Mouse (Mus musculus) embryonic facial prominence, embryonic 11.5 days (tissue): ENCODE data around the gene Usp37. TPM values are rescaled to one million over a fixed set of nuclear protein-coding genes. Genes with fewer than 3 reads are reported as not detected.
"Not testable (repeated sequence)": the region's sequence is repeated elsewhere in the genome, so short reads cannot be mapped to it uniquely, and the experiment has no call there.

ENCODE experiments used
- ATAC-seq: fragments of 200-750 bp; cut with Nextera tagmentation; replicated peaks from 2 replicates; pipeline ENCODE4 v1.8.0; 2017; ENCODE audit warnings: low read depth; ENCODE audit not compliant: insufficient number of reproducible peaks, low FRiP score, low TSS enrichment
- DNase-seq: peaks from one replicate; pipeline ENCODE4 v3.0.0-alpha.2; 2015; ENCODE audit warnings: low spot score
- H3K27ac ChIP-seq: fragments of 300-500 bp; sonication (generic); replicated peaks from 2 replicates; pipeline ENCODE4 v1.5.1; 2014; ENCODE audit warnings: mild to moderate bottlenecking, low read depth, low read length, control low read depth
- H3K27me3 ChIP-seq: fragments of 300-500 bp; sonication (generic); 2 replicates; pipeline ENCODE4 v1.6.1; 2014; ENCODE audit warnings: mild to moderate bottlenecking, low read length, moderate library complexity, mixed read lengths; ENCODE audit not compliant: control insufficient read depth, insufficient read depth
- H3K36me3 ChIP-seq: fragments of 300-500 bp; sonication (generic); replicated peaks from 2 replicates; pipeline ENCODE4 v1.6.1; 2014; ENCODE audit warnings: low read depth, mild to moderate bottlenecking, low read length, moderate library complexity, mixed read lengths; ENCODE audit not compliant: control insufficient read depth, insufficient read depth
- H3K4me1 ChIP-seq: fragments of 300-500 bp; sonication (generic); 2 replicates; pipeline ENCODE4 v1.6.1; 2014; ENCODE audit warnings: low read length, mixed read lengths; ENCODE audit not compliant: control insufficient read depth, insufficient read depth
- H3K4me2 ChIP-seq: fragments of 300-500 bp; sonication (generic); 2 replicates; pipeline ENCODE4 v1.6.1; 2014; ENCODE audit warnings: low read depth, mild to moderate bottlenecking, control low read depth, low read length, moderate library complexity
- H3K4me3 ChIP-seq: fragments of 300-500 bp; sonication (generic); 2 replicates; pipeline ENCODE4 v1.5.1; 2014; ENCODE audit warnings: low read depth, low read length, control low read depth
- H3K9ac ChIP-seq: fragments of 300-500 bp; sonication (generic); replicated peaks from 2 replicates; pipeline ENCODE4 v1.6.1; 2014; ENCODE audit warnings: mild to moderate bottlenecking, control low read depth, low read length
- H3K9me3 ChIP-seq: fragments of 300-500 bp; sonication (generic); replicated peaks from 2 replicates; pipeline ENCODE4 v1.6.1; 2016; ENCODE audit warnings: mild to moderate bottlenecking, low read length, inconsistent platforms, mixed read lengths; ENCODE audit not compliant: control insufficient read depth
- WGBS: fragments of 180-500 bp; shearing (Covaris S2); extraction: QIAGEN DNeasy Blood & Tissue Kit; methylation state at CpG from one replicate; pipeline ENCODE4 v1.1.7; 2014; 5-methylcytosine and 5-hydroxymethylcytosine counted together
- polyA plus RNA-seq: library from polyadenylated mRNA; unstranded; fragments of >200 nt; fragmentation: Nextera tagmentation; extraction: Ambion mirVana; gene quantifications from 2 replicates; pipeline ENCODE4 v1.2.1, GENCODE M21; 2014

Gene Usp37
- polyA plus RNA-seq, 1 experiment from 2014 or later: 46.5 TPM

DNA sequence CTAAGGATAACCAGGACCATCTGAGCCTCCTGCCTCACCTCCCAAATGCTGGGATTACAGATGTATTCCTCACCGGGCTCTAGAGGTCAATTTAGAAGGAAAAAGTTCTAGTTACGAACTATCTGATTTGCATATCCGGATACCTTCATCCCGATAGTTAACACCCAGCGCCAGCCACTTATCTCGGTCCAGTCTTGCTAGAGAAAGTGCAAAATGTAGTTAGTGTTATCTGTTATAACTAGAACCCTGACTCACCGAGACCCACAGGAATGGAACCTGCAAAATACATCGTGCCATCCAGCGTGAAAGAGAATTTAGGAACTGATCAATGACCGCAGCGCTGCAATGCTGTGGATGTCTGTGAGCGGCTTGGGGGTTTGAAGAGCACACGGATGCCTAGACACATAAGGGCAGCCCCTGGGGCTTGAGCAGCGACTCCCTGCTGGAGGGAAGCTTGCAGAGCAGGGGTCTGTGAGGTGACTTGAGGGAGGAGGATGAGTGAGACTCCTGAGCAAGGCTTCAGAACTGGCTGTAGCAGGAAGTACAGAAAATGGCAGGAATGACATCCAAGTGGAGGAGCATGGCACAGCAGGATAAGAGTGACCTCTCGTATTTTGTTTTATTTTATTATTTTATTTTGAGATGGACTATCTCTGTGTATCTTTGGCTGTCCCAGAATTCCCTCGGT lies 142.9 kb downstream of the Usp37 start:
- H3K9ac ChIP-seq: no peak overlapping the region
- WGBS: 53% methylated on average over 16 of the region's 16 CpGs
- H3K27me3 ChIP-seq: no peaks in the 10 kb centered on the region
- no peak for ATAC-seq
- H3K4me1 ChIP-seq: no peaks in the 10 kb centered on the region
- H3K4me2 ChIP-seq: no peak overlapping the region
- no peak for DNase-seq
- H3K4me3 ChIP-seq: no peak overlapping the region
- H3K27ac ChIP-seq: no peak overlapping the region
- no peaks in the 10 kb centered on the region for H3K9me3 ChIP-seq
- no peaks in the 10 kb centered on the region for H3K36me3 ChIP-seq

- Histone ChIP-seq H3K4me2 (no peak overlapping the region), H3K27me3 (no peaks in the 10 kb centered on the region)
- WGBS: 74% methylated on average over 3 of the region's 3 CpGs
Observed at GRCm38 (mm10) chr1:74400531-74400930, 143.6 kb downstream of the Usp37 start.

DNA sequence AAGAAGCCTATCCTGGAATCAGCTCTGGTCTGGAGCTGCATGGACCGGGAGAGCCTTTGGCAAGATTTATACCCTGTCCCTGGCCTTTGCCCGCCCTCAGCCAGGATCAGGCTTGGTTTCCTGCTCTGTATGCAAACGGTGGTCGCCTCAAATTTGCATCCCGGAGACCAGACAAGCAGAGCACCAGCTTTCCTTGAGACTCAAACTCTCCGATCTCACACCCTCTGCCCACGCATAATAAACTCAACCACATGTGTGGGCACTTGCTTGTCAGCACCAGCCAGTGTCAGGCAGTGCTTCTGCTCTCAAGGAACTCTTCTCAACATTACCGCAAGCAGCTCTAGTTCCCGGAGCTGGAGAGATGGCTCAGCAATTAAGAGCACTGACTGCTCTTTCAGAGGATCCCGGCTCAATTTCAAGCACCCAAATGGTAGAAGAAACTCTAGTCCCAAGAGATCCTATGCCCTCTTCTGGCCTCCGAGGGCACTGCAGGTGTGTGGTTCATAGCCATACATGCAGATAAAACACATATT lies 146.1 kb downstream of the Usp37 start:
- peak overlapping the region; percentile 58 for H3K9ac ChIP-seq
- ATAC-seq (peak; percentile 57), DNase-seq (peak; percentile 75)
- H3K4me3 ChIP-seq: peak overlapping the region; percentile 22
- 0 out of 2 replicates have a peak overlapping the region, but pooled peaks have one; percentile 57 for H3K27ac ChIP-seq
- no peaks in the 10 kb centered on the region for H3K9me3 ChIP-seq
- WGBS: 6% methylated on average over 11 of the region's 11 CpGs
- peaks cover 8% of the 10 kb centered on the region for H3K36me3 ChIP-seq
- H3K27me3 ChIP-seq: no peaks in the 10 kb centered on the region
- peak overlapping the region; percentile 64 for H3K4me2 ChIP-seq
- no peaks in the 10 kb centered on the region for H3K4me1 ChIP-seq

More at GRCm38 (mm10) chr1:74400531-74400930, 143.6 kb downstream of the Usp37 start:
- H3K4me1 ChIP-seq: no peaks in the 10 kb centered on the region
- DNase-seq: no peak
- H3K36me3 ChIP-seq: no peaks in the 10 kb centered on the region
- no peaks in the 10 kb centered on the region for H3K9me3 ChIP-seq
- ATAC-seq: no peak
- H3K9ac ChIP-seq: no peak overlapping the region
- H3K27ac ChIP-seq: no peak overlapping the region
- H3K4me3 ChIP-seq: no peak overlapping the region

DNA sequence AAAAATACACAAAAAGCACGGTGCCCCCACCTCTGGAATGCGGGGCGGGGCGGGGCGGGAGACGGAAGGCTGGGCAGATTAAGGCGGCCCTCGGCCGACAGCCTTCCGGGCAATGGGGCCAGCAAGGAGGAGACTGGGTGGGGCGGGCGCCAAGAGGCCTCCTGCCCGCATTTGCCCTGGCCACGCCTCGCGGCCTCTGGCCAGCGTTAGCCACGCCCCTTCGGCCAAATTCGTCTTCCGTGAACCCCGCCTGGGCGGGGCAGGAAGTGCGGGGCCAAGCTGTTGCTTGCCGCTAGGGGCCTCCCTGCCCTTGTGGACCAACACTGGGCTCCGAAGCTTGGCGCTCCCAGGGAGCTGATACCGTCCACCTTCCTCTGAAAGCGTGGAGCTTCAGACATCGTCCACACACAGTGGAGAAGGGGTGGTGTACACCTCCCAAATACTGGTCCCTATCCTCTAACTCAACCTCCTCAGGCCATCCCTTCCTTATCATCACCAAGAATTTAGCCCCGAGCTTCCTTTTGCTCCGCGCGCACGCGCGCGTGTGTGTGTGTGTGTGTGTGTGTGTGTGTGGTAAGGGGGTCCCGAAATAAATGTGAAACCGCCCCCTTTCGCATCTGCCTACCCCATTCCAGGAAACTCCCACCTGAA lies 146.7 kb downstream of the Usp37 start:
- peak overlapping the region; percentile 22 for H3K4me3 ChIP-seq
- WGBS: under 1% methylated on average over 41 of the region's 41 CpGs
- DNase-seq (peak; percentile 98), ATAC-seq (peak; percentile 89)
- no peaks in the 10 kb centered on the region for H3K27me3 ChIP-seq
- H3K9me3 ChIP-seq: no peaks in the 10 kb centered on the region
- no peaks in the 10 kb centered on the region for H3K4me1 ChIP-seq
- peak overlapping the region; percentile 58 for H3K9ac ChIP-seq
- peaks cover 8% of the 10 kb centered on the region for H3K36me3 ChIP-seq
- peak overlapping the region; percentile 64 for H3K4me2 ChIP-seq
- 0 out of 2 replicates have a peak overlapping the region, but pooled peaks have one; percentile 57 for H3K27ac ChIP-seq

GRCm38 (mm10) chr1:74396456-74397222 lies 147.4 kb downstream of the Usp37 start:
- H3K27me3 ChIP-seq, H3K27ac ChIP-seq, ATAC-seq, H3K9ac ChIP-seq, H3K4me1 ChIP-seq, H3K36me3 ChIP-seq, H3K9me3 ChIP-seq: not testable (repeated sequence)
- peak overlapping the region; percentile 22; the same call in 1 of the 2 replicates for H3K4me3 ChIP-seq
- peak; percentile 30 for DNase-seq
- H3K4me2 ChIP-seq: peak overlapping the region; percentile 64
- WGBS: 5% methylated on average over 11 of the region's 12 CpGs

DNA sequence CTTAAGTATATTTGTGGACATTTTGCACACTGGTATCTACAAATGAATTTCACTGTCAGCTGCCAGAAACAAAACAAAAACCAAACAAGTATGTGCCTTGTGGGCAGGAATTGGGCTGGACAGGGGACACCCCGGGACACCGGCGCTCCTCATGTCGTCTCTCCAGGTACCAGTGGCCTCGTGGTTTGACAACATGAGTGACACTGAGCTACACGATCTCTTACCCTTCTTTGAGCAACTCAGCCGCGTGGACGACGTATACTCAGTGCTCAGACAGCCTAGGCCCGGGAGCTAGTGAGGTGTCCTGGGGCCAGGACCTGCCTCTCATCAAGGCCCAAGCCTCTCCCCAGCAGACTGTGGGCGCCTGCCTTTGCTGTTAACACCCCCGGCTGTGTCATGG lies 148.8 kb downstream of the Usp37 start:
- H3K27ac ChIP-seq: no peak overlapping the region
- H3K4me1 ChIP-seq: no peaks in the 10 kb centered on the region
- H3K4me2 ChIP-seq: no peak overlapping the region
- no peaks in the 10 kb centered on the region for H3K27me3 ChIP-seq
- whole genome bisulfite sequencing: 83% methylated on average over 13 of the region's 13 CpGs
- ATAC-seq (no peak), DNase-seq (no peak)
- H3K4me3 ChIP-seq: no peak overlapping the region
- H3K9ac ChIP-seq: no peak overlapping the region
- H3K36me3 ChIP-seq: peaks cover 8% of the 10 kb centered on the region
- H3K9me3 ChIP-seq: no peaks in the 10 kb centered on the region

GRCm38 (mm10) chr1:74394858-74395257 lies 149.2 kb downstream of the Usp37 start:
- Histone ChIP-seq H3K9me3 (no peaks in the 10 kb centered on the region), H3K27ac (no peak overlapping the region), H3K27me3 (no peaks in the 10 kb centered on the region), H3K9ac (no peak overlapping the region), H3K4me1 (peaks cover 3% of the 10 kb centered on the region; the same call in 1 of the 2 replicates), H3K4me3 (no peak overlapping the region), H3K4me2 (no peak overlapping the region), H3K36me3 (peaks cover 8% of the 10 kb centered on the region)
- 91% methylated on average over 15 of the region's 15 CpGs for WGBS
- ATAC-seq: no peak
- no peak for DNase-seq
